Mouse (Mus musculus) erythroid progenitor cell, adult 5-6 weeks (primary cell): ENCODE results near the gene Tbc1d1. TPM values are rescaled to one million over a fixed set of nuclear protein-coding genes. Genes with fewer than 3 reads are reported as not detected.

Experiments used
- ATAC-seq: replicated peaks from 2 replicates; pipeline ENCODE4 v1.8.0; 2016; ENCODE audit warnings: moderate number of reproducible peaks, mild to moderate bottlenecking, moderate TSS enrichment, inconsistent platforms; ENCODE audit not compliant: poor library complexity, low FRiP score, severe bottlenecking
- total RNA-seq, 2 experiments: library from RNA; stranded (forward) in 1 of 2; stranded (reverse) in 1 of 2; fragments of 150-400 nt in 1 of 2; fragments of 186-747, 209-891 nt in 1 of 2; gene quantifications; 2 replicates each; pipeline versions ENCODE4 v1.2.3 to v1.2.4; 2015 to 2017; ENCODE audit warnings: low replicate concordance in 2 of 2

Tbc1d1 gene
- 3.6 and 15.1 TPM in 2 replicates for total RNA-seq (2015; ENCODE audit: low replicate concordance)
- total RNA-seq (2017; ENCODE audit: low replicate concordance), result 4.5 and 5.7 TPM in 2 replicates

GRCm38 (mm10) chr5:64155861-64156550 lies at the start of gene Tbc1d1:
TSS of gene Tbc1d1 (plus strand) at chr5:64156305.
- ATAC-seq, result no peak

- no peak for ATAC-seq
Measured at GRCm38 (mm10) chr5:64107596-64108289, 48.4 kb upstream of the Tbc1d1 start.

- ATAC-seq, result no peak
Measured at GRCm38 (mm10) chr5:64109217-64109616, 46.9 kb upstream of the Tbc1d1 start.

GRCm38 (mm10) chr5:64112360-64112759 lies 43.7 kb upstream of the Tbc1d1 start:
- ATAC-seq, result no peak

GRCm38 (mm10) chr5:64114210-64114609 lies 41.9 kb upstream of the Tbc1d1 start:
- no peak for ATAC-seq

- no peak for ATAC-seq
Measured at GRCm38 (mm10) chr5:64117191-64117590, 38.9 kb upstream of the Tbc1d1 start.

- ATAC-seq, result no peak
Measured at GRCm38 (mm10) chr5:64125783-64126182, 30.3 kb upstream of the Tbc1d1 start.

DNA sequence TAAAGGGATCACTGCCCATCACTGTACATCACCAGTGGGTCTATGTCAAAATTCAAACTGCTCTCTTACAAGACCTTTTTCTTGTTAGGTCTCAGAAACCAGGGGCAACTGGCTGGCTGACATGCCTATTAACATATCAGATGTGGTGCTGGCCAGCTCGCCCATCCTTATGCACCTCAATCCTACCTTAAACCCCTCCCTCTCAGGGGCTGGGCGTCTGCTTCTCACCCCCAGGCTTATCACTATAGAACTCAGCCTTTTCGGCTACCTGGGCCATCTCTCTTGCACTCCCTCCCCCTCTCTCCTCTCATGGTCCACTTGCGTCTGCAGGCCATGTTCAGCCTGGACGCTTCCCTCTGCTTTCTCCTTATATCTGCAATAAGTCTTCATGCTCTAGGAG lies 24.6 kb upstream of the Tbc1d1 start:
- no peak for ATAC-seq

DNA sequence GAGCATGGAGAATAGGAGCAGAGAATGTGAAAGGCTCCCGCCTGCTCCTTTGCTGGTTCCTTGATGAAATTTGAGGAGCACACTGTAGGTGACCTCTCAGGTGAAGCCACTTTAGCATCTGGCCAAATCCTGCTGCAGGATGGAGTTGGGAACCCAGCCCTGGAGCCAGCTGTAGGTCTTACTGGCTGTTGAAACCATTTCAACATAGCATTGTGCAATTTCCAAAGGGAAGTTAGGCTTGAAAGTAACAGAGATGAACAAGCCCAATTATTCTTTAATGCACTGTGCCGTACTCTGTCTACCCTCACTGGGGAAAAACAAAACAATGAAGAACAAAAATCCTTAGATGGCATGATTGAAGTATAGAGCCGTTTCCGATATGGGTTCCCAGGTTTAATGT lies 22.2 kb upstream of the Tbc1d1 start:
- no peak for ATAC-seq

DNA sequence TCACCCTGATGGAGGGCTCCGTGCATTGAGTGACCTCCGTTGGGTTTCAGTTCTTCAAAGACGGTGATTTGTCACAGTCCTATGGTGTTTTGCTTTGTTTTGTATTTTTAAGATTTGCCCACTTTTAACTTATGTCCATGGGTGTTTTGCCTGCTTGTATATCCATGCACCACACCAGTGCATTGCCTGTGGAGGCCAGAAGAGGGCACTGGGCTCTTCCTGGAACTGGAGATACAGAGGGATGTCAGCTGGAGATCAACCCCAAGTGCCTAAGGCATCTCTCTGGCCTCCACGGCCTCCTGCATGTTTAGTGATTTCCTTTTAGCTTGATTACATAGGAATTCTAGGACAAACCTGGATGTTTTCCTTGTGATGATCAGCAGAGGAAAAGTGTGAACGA lies 19.8 kb upstream of the Tbc1d1 start:
- no peak; the same call in 1 of the 2 replicates for ATAC-seq

DNA sequence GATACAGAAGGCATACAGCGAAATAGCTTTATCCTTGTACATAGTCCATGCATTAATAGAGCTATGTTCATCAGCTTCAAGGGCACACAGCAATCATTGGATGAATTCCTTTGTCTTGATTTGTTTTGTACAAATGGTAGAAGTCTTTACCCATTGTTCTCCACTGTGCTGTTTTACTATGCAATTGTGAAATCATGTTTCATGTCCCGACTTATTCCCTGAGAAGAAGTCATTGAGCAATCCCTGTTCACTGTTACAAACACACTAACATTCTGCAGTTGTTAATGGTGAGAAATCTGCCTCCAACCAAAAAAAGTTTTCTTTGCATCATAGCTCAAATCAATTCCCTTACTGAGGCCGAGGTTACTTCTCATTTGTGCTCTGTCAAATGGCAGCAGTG lies 15.9 kb upstream of the Tbc1d1 start:
- ATAC-seq, result no peak

GRCm38 (mm10) chr5:64144315-64144714 lies 11.8 kb upstream of the Tbc1d1 start:
- ATAC-seq, result no peak

DNA sequence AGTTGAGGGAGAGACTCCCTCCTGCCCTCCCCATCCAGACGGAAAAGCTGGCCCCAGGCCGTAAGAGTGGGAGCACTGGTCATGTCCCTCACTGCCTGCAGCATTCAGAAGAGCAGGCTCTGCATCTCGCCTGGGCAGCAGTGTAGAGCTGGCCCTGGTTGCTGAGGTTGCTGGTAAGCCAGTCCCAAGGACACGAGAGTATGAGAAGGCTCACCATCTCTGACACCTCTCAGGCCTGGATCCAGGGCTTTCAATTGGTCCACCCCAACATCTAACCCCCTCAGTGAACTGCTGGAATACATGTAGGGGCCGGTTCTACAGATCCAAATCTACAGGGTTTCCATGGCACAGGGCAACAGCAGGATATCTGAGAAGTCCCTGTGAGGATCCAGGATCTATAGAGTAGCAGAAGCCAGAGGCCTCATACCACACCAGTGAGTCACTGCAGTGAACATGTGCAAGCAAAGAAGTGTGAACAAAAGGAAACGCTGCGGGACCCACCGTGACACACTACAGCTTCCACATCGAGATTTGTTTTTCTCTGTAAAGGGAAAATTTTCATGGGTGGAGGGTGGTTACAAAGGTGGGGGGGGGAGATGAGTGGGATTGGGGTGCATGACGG lies 9.6 kb upstream of the Tbc1d1 start:
- no peak for ATAC-seq

DNA sequence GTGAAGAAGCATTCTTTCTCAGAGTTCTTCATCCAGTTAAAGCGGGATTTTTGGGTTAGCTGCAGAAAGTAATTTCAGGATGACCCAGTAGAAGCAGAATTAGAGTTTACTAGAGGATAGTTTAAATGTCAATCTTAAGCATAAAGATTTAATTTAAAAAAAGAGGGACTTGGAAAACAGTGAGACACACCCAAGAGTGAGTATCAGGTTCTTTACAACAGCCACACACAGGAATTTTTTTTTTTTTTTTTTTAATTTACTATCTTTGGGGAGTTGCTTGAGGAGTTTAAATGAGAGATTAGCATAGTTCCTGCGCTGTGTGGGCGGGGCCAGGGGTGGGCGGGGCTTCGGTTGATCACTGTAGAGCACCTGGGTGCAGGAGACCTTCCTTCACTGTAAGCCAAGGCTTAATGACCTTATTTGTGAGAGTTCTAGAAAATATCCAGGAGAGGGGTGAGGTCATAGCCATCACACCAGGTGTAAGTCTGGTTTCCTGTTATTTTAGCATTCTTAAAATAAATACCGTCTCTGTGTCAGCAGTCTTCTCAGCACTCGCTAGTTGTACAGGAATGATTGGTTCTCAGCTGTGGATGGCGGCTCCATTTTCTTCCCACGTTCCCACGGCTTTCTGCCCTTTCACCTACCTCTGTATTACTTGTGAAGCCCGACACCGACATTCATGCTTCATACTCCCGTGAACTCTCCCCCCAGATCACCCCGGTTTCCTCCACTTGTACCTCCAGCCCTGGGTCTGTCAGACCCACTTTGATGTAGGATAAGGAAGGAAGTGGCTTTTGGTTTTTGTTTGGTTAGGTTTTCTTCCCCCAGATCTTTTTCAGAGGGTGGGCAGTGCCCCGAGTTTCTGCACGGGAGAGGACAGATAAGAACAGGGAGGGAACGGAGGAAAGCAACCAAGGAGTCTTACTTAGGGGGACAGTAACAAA lies 6.6 kb upstream of the Tbc1d1 start:
- ATAC-seq, result peak; percentile 59; the same call in 1 of the 2 replicates

DNA sequence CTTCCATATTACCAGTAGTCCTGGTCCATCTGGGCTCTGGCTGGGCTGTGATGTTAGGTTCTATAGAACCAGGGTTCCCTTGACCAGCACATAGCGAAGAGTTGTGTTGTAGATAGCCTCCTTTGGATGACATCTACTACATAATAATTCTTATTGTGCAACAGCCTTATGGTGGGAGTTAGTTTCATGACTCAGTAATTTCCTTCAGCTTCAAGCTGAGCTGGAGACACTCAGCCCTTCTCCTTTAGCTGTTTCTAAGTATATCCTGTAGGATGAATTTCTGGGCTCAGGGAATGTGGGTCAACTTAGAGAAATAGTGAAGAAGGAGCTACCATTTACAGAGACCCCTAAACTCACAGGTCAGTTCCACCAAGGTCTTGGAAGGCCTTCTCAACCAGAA lies 2.8 kb upstream of the Tbc1d1 start:
- ATAC-seq, result no peak

DNA sequence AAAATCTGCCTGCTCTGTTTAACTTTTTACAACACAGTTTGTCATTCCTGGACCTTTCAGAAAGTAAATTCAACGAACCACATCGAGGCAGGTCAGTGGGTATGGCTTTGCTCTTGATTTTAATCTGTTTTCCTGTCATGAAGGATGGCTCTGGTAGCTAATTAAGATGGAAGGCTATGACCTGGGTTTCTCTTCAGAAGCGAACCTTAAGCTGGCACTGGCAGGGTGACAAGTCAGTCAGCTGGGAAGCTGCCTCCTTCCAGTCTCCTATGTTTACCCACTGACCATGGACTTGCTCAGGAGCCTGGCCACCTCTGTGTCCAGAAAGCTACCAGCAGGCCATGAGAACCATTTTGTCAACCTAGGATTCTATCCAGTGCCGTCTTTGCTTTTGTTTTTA lies 474 bp downstream of the Tbc1d1 start:
- no peak for ATAC-seq

DNA sequence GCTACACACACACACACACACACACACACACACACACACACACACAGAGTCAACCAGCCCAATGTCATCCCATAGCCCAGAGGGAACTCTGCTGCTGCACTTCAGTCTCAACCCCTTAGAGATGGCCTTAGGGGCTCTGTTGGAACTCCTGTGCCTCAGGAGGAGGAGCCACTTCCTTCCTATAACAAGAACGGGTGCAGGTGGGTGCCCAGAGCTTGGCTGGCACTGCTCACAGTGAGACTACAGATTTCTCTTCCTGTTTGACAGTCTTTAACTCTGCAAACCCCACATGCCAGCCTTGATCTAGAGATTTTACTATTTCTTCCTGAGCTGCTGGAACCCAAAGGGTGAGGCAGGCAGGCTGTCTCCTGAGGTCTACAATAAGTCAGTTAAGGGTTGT lies 1.8 kb downstream of the Tbc1d1 start:
- ATAC-seq, result no peak

DNA sequence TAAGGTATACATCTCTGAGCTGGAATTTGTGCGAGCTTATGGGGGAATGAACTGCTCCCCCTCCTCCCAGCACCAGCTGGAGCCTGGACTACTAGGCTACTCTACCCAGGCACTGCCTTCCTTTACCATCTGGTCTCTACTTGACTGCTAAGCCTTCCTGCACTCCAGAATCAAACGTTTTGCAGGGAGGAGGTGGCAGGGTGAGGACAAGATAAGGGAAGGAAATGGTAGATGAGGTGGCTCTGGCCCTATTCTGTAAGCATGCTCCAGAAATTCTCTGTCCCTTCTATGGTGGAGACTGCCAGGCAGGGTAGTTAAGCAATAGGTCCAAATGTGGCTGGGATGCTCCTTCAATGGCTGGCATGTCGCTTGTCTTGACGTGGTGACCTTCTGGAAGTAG lies 2.4 kb downstream of the Tbc1d1 start:
- ATAC-seq, result no peak

DNA sequence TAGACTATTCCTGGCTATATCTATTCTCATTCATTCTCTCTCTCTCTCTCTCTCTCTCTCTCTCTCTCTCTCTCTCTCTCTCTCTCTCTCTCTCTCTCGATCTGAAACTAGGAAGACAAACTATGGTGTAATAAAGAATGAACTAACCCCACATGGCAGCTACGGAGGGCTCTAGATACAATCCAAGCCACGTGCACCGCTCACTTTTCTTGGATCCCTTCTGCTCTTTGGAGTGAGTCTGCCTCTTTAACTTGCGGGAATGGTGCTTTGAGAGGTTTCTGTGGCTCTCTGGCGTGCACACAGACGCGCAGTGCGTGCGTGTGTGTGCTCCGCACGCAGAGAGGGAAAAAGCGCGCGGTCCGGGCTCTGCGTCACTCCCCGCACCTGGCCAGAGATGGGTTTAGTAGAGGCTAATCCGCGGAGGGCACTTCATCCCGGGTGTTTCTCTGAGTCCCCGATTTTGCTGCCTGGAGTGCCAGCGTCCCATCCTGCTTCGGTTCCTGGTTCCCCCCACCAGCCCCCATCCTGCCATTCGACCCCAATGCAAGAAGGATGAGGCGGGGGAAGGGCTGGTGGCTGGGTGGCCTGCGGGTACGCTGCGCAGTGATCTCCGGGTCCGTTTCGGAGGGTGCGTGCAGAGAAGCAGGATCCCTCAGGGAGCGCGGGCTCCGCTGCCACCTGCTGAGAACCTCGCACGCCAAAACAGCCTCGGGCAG lies 3.1 kb downstream of the Tbc1d1 start:
- ATAC-seq, result no peak
